Mouse (Mus musculus): Measurements from ENCODE around the gene Sp100.

DNA sequence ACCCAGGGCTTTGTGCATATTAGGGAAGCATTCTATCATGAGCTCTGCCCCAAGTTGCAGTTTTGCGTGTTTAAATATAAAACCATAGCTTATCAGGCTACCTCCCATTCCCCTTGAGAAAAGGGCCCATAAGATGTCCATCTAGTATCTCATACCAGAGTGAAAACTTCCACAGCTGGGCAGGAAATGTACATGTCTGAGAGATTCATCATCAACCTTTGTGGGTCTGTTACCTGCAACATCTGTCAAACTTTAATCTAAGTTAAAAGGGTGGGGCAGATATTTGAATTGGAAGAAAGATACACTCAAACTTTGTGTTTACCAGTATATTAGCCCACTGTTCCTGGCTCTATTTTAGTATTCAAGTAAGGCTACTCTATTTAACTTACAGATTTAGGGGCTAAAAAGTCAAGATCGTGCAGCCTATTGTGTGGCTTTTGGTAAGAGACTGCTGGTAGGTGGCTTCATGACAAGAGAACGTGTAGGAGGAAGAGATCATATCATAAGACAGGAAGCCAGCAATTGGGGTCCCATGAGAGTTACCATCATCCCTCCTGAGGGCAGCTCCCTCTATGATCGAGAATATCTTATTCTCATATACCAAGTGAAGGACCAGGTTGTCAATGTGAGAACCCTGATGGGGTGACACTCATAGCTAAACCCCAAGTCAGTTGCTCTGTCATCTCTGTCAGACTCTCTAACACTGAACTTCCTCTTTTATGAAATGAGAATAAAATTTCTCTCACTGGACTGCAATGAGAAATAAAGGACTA lies 48.1 kb downstream of the Sp100 start:
- TF ChIP-seq CTCF (IDR thresholded peaks at IDR 0.05; ENCODE audit: borderline replicate concordance, insufficient read depth, low read length) (no peak), POLR2A (IDR thresholded peaks at IDR 0.05; ENCODE audit: low read depth, low read length) (no peak)

All from embryonic fibroblast, embryonic 13.5 days (primary cell).